Mouse (Mus musculus): ENCODE data around the gene Havcr2. TPM values are rescaled to one million over a fixed set of nuclear protein-coding genes. Genes with fewer than 3 reads are reported as not detected.

Gene Havcr2
- polyA plus RNA-seq, 1 experiment = 0.55 TPM

GRCm38 (mm10) chr11:46436760-46437458 lies 17.8 kb upstream of the Havcr2 start, which contains the start of gene Med7:
Gene Med7 (plus strand): TSS chr11:46436925.
- Histone ChIP-seq H3K4me2 (ENCODE audit: low read depth) (peak within 1 kb of the TSS; percentile 98), H3ac (ENCODE audit: control insufficient read depth, insufficient read length) (peak within 1 kb of the TSS; percentile 38), H3K27me3 (ENCODE audit: control insufficient read depth, insufficient read depth, insufficient read length) (no peaks in the 10 kb centered on the region), H3K36me3 (ENCODE audit: control insufficient read depth, insufficient read depth) (peaks cover 17% of the 10 kb centered on the region), H3K79me2 (ENCODE audit: control insufficient read depth, insufficient read depth) (peaks cover 30% of the 10 kb centered on the region), H3K4me3 (peak within 1 kb of the TSS; percentile 82)
- peak; percentile 56 for TF ChIP-seq POLR2AphosphoS2 (IDR thresholded peaks at IDR 0.05; ENCODE audit: insufficient read length, low read depth)
- no peak for TF ChIP-seq TCF12 (IDR thresholded peaks at IDR 0.05; ENCODE audit: insufficient read depth, poor library complexity, severe bottlenecking)
- no peak for TF ChIP-seq MAX (IDR thresholded peaks at IDR 0.05; ENCODE audit: low read depth)
- TF ChIP-seq SRF (IDR thresholded peaks at IDR 0.05; ENCODE audit: control insufficient read depth, insufficient read length, low read depth) = peak; percentile 96
- TF ChIP-seq MYOD1 (IDR thresholded peaks at IDR 0.05; ENCODE audit: control insufficient read depth in 1 of 3, insufficient read length in 2 of 3, low read depth in 2 of 3) = no peak
- peak; percentile 77 for TF ChIP-seq POLR2A (IDR thresholded peaks at IDR 0.05; ENCODE audit: insufficient read length, low read depth)
- no peak for TF ChIP-seq USF1 (IDR thresholded peaks at IDR 0.05; ENCODE audit: low read depth)

- H3K27me3 ChIP-seq (ENCODE audit: control insufficient read depth, insufficient read depth, insufficient read length) = no peaks in the 10 kb centered on the region
- H3K79me2 ChIP-seq (ENCODE audit: control insufficient read depth, insufficient read depth) = peaks cover 30% of the 10 kb centered on the region
- peak overlapping the region; percentile 38 for H3ac ChIP-seq (ENCODE audit: control insufficient read depth, insufficient read length)
- peak overlapping the region; percentile 98 for H3K4me2 ChIP-seq (ENCODE audit: low read depth)
- TF ChIP-seq POLR2AphosphoS2 (IDR thresholded peaks at IDR 0.05; ENCODE audit: insufficient read length, low read depth) (no peak), E2F4 (IDR thresholded peaks at IDR 0.05; ENCODE audit: insufficient read depth) (no peak), SRF (IDR thresholded peaks at IDR 0.05; ENCODE audit: control insufficient read depth, insufficient read length, low read depth) (no peak), CEBPB (IDR thresholded peaks at IDR 0.05; ENCODE audit: insufficient read depth, poor library complexity, severe bottlenecking) (no peak), POLR2A (IDR thresholded peaks at IDR 0.05; ENCODE audit: insufficient read length, low read depth) (no peak), MYOD1 (IDR thresholded peaks at IDR 0.05; ENCODE audit: control insufficient read depth in 1 of 3, insufficient read length in 2 of 3, low read depth in 2 of 3) (no peak), REST (IDR thresholded peaks at IDR 0.05; ENCODE audit: insufficient read depth, insufficient read length) (no peak), USF1 (IDR thresholded peaks at IDR 0.05; ENCODE audit: low read depth) (no peak), MAX (IDR thresholded peaks at IDR 0.05; ENCODE audit: low read depth) (no peak), MYOG (IDR thresholded peaks at IDR 0.05; ENCODE audit: control insufficient read depth in 1 of 3, insufficient read depth in 1 of 3, insufficient read length in 2 of 3, low read depth in 2 of 3) (no peak)
- peaks cover 22% of the 10 kb centered on the region for H3K36me3 ChIP-seq (ENCODE audit: control insufficient read depth, insufficient read depth)
- peak overlapping the region; percentile 82 for H3K4me3 ChIP-seq
Measured at GRCm38 (mm10) chr11:46437459-46438000, 17.2 kb upstream of the Havcr2 start.

GRCm38 (mm10) chr11:46439005-46439543 lies 15.7 kb upstream of the Havcr2 start:
- H3K27me3 ChIP-seq (ENCODE audit: control insufficient read depth, insufficient read depth, insufficient read length) = no peaks in the 10 kb centered on the region
- H3K4me3 ChIP-seq = no peak overlapping the region
- no peak overlapping the region for H3K4me2 ChIP-seq (ENCODE audit: low read depth)
- H3ac ChIP-seq (ENCODE audit: control insufficient read depth, insufficient read length) = no peak overlapping the region
- TF ChIP-seq E2F4 (IDR thresholded peaks at IDR 0.05; ENCODE audit: insufficient read depth) (no peak), USF1 (IDR thresholded peaks at IDR 0.05; ENCODE audit: low read depth) (no peak), TCF12 (IDR thresholded peaks at IDR 0.05; ENCODE audit: insufficient read depth, poor library complexity, severe bottlenecking) (no peak), MAX (IDR thresholded peaks at IDR 0.05; ENCODE audit: low read depth) (no peak), REST (IDR thresholded peaks at IDR 0.05; ENCODE audit: insufficient read depth, insufficient read length) (no peak), SRF (IDR thresholded peaks at IDR 0.05; ENCODE audit: control insufficient read depth, insufficient read length, low read depth) (no peak), POLR2A (IDR thresholded peaks at IDR 0.05; ENCODE audit: insufficient read length, low read depth) (no peak), CEBPB (IDR thresholded peaks at IDR 0.05; ENCODE audit: insufficient read depth, poor library complexity, severe bottlenecking) (no peak), POLR2AphosphoS2 (IDR thresholded peaks at IDR 0.05; ENCODE audit: insufficient read length, low read depth) (no peak), MYOG (IDR thresholded peaks at IDR 0.05; ENCODE audit: control insufficient read depth in 1 of 3, insufficient read depth in 1 of 3, insufficient read length in 2 of 3, low read depth in 2 of 3) (no peak), TCF3 (IDR thresholded peaks at IDR 0.05; ENCODE audit: insufficient read length, low read depth) (no peak), MYOD1 (IDR thresholded peaks at IDR 0.05; ENCODE audit: control insufficient read depth in 1 of 3, insufficient read length in 2 of 3, low read depth in 2 of 3) (no peak)
- H3K79me2 ChIP-seq (ENCODE audit: control insufficient read depth, insufficient read depth) = peaks cover 30% of the 10 kb centered on the region
- peaks cover 34% of the 10 kb centered on the region for H3K36me3 ChIP-seq (ENCODE audit: control insufficient read depth, insufficient read depth)

- peaks cover 30% of the 10 kb centered on the region for H3K79me2 ChIP-seq (ENCODE audit: control insufficient read depth, insufficient read depth)
- H3K4me2 ChIP-seq (ENCODE audit: low read depth) = no peak overlapping the region
- H3ac ChIP-seq (ENCODE audit: control insufficient read depth, insufficient read length) = no peak overlapping the region
- no peaks in the 10 kb centered on the region for H3K27me3 ChIP-seq (ENCODE audit: control insufficient read depth, insufficient read depth, insufficient read length)
- no peak overlapping the region for H3K4me3 ChIP-seq
- H3K36me3 ChIP-seq (ENCODE audit: control insufficient read depth, insufficient read depth) = peaks cover 40% of the 10 kb centered on the region
- no peak for TF ChIP-seq POLR2A (IDR thresholded peaks at IDR 0.05; ENCODE audit: insufficient read length, low read depth)
- no peak for TF ChIP-seq USF1 (IDR thresholded peaks at IDR 0.05; ENCODE audit: low read depth)
- TF ChIP-seq SRF (IDR thresholded peaks at IDR 0.05; ENCODE audit: control insufficient read depth, insufficient read length, low read depth) = no peak
- no peak for TF ChIP-seq MYOG (IDR thresholded peaks at IDR 0.05; ENCODE audit: control insufficient read depth in 1 of 3, insufficient read depth in 1 of 3, insufficient read length in 2 of 3, low read depth in 2 of 3)
- no peak for TF ChIP-seq REST (IDR thresholded peaks at IDR 0.05; ENCODE audit: insufficient read depth, insufficient read length)
- TF ChIP-seq POLR2AphosphoS2 (IDR thresholded peaks at IDR 0.05; ENCODE audit: insufficient read length, low read depth) = no peak
- TF ChIP-seq TCF12 (IDR thresholded peaks at IDR 0.05; ENCODE audit: insufficient read depth, poor library complexity, severe bottlenecking) = no peak
- no peak for TF ChIP-seq TCF3 (IDR thresholded peaks at IDR 0.05; ENCODE audit: insufficient read length, low read depth)
- TF ChIP-seq E2F4 (IDR thresholded peaks at IDR 0.05; ENCODE audit: insufficient read depth) = no peak
- no peak for TF ChIP-seq MYOD1 (IDR thresholded peaks at IDR 0.05; ENCODE audit: control insufficient read depth in 1 of 3, insufficient read length in 2 of 3, low read depth in 2 of 3)
Measured at GRCm38 (mm10) chr11:46441774-46442173, 13.0 kb upstream of the Havcr2 start.
